Mouse (Mus musculus): ENCODE measurements around the gene Dhrs3. TPM values are rescaled to one million over a fixed set of nuclear protein-coding genes. Genes with fewer than 3 reads are reported as not detected.

The Dhrs3 gene
- polyA plus RNA-seq, 1 experiment, result 227 TPM

GRCm38 (mm10) chr4:144930366-144930765 is 37.7 kb downstream of the Dhrs3 start:
- DNase-seq, result no peak
- peaks cover 26% of the 10 kb centered on the region for H3K36me3 ChIP-seq (ENCODE audit: control insufficient read depth, insufficient read depth, low read length)
- TF ChIP-seq CTCF (IDR thresholded peaks at IDR 0.05; ENCODE audit: borderline replicate concordance, control insufficient read depth, extremely low read depth, insufficient read depth, low read length, poor library complexity) (no peak), POLR2A (IDR thresholded peaks at IDR 0.05; ENCODE audit: control insufficient read depth, extremely low read depth, insufficient read depth, low read length, poor library complexity) (no peak)
- H3K27ac ChIP-seq (ENCODE audit: control insufficient read depth, insufficient read depth, low read length), result no peak overlapping the region
- H3K4me1 ChIP-seq (replicated peaks; ENCODE audit: control insufficient read depth, insufficient read depth, low read length), result no peaks in the 10 kb centered on the region; the same call in 1 of the 2 replicates
- 49% methylated on average over 10 of the region's 10 CpGs for WGBS
- H3K27me3 ChIP-seq (ENCODE audit: control insufficient read depth, insufficient read depth, low read length), result no peaks in the 10 kb centered on the region
- H3K4me3 ChIP-seq (ENCODE audit: control insufficient read depth, insufficient read depth, low read length), result no peak overlapping the region

DNA sequence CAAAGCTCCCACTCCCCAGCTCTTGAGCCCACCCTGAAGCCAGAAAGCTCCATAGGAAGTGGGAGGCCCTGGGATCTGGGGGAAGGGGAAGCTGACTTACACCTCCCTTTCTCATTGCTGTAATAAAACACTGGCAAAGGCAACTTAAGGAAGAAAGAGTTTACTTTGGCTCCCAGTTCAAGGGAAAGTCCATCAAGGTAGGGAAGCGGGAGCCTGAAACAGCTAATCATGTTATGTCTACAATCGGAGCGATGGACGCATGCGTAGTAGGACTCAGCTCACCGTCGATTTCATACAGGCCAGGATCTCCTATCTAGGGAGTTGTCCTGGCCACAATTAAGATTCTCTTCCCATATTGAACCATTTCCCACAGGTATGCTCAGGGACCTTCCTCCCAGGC is 38.5 kb downstream of the Dhrs3 start:
- Histone ChIP-seq H3K27me3 (ENCODE audit: control insufficient read depth, insufficient read depth, low read length) (no peaks in the 10 kb centered on the region), H3K27ac (ENCODE audit: control insufficient read depth, insufficient read depth, low read length) (no peak overlapping the region), H3K36me3 (ENCODE audit: control insufficient read depth, insufficient read depth, low read length) (peaks cover 21% of the 10 kb centered on the region), H3K4me3 (ENCODE audit: control insufficient read depth, insufficient read depth, low read length) (no peak overlapping the region), H3K4me1 (replicated peaks; ENCODE audit: control insufficient read depth, insufficient read depth, low read length) (no peaks in the 10 kb centered on the region; the same call in 1 of the 2 replicates)
- 95% methylated on average over 7 of the region's 7 CpGs for WGBS
- DNase-seq, result no peak
- TF ChIP-seq POLR2A (IDR thresholded peaks at IDR 0.05; ENCODE audit: control insufficient read depth, extremely low read depth, insufficient read depth, low read length, poor library complexity) (no peak), CTCF (IDR thresholded peaks at IDR 0.05; ENCODE audit: borderline replicate concordance, control insufficient read depth, extremely low read depth, insufficient read depth, low read length, poor library complexity) (no peak)

DNA sequence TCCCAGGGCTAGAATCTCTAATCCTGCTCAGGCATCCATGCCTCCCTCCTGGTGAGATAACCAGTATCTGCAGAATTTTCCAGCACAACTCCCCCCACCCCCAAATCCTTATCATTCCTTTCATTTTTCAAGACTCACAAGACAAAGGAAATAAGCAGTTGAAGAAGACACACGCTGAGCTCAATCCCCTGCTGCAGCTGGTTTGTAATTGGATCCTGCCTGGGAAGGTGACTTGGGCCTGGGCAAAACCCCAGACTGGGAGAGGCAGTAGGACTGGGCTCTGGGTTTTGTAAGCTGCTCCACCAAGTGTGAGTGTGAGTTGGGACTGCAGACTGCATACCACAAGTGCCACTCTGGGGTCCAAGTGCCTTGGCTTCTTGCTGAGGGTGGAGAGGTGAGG is 41.9 kb downstream of the Dhrs3 start:
- H3K27ac ChIP-seq (ENCODE audit: control insufficient read depth, insufficient read depth, low read length), result no peak overlapping the region
- no peaks in the 10 kb centered on the region; the same call in 1 of the 2 replicates for H3K4me1 ChIP-seq (replicated peaks; ENCODE audit: control insufficient read depth, insufficient read depth, low read length)
- H3K4me3 ChIP-seq (ENCODE audit: control insufficient read depth, insufficient read depth, low read length), result no peak overlapping the region
- no peaks in the 10 kb centered on the region for H3K27me3 ChIP-seq (ENCODE audit: control insufficient read depth, insufficient read depth, low read length)
- no peak for DNase-seq
- 94% methylated on average over 1 of the region's 1 CpGs for WGBS
- TF ChIP-seq CTCF (IDR thresholded peaks at IDR 0.05; ENCODE audit: borderline replicate concordance, control insufficient read depth, extremely low read depth, insufficient read depth, low read length, poor library complexity), result no peak
- TF ChIP-seq POLR2A (IDR thresholded peaks at IDR 0.05; ENCODE audit: control insufficient read depth, extremely low read depth, insufficient read depth, low read length, poor library complexity), result no peak
- H3K36me3 ChIP-seq (ENCODE audit: control insufficient read depth, insufficient read depth, low read length), result no peaks in the 10 kb centered on the region

DNA sequence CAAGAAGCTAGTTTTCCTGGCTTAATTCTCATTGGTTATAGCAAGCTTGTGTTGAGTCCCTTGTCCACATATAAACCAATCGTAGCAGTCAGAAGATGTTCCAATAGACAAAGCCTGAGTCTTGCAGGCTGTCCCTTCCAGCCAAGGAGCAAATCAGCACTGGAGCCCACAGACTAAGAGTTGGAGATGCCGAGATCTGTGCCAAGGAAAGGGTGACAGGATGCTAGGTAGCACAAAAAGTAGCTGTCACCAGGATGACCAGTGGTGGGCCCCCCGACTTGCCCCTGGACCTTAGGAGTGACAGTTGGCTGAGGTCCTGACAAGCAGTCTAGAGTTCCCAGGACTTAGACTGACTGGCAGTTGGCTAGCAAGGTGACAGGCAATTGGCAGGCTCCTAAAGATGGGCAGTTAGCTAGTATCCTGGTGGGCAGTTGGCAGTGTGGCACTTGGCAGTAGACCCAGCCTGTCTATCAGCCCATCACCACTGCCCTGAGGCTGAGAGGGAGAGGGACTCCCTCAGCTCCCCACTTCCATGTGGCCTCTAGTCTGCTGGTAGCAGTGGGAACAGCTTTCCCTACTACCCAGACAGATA is 44.0 kb downstream of the Dhrs3 start:
- no peak for DNase-seq
- no peak overlapping the region for H3K27ac ChIP-seq (ENCODE audit: control insufficient read depth, insufficient read depth, low read length)
- no peaks in the 10 kb centered on the region for H3K4me1 ChIP-seq (replicated peaks; ENCODE audit: control insufficient read depth, insufficient read depth, low read length)
- H3K4me3 ChIP-seq (ENCODE audit: control insufficient read depth, insufficient read depth, low read length), result no peak overlapping the region
- TF ChIP-seq POLR2A (IDR thresholded peaks at IDR 0.05; ENCODE audit: control insufficient read depth, extremely low read depth, insufficient read depth, low read length, poor library complexity) (no peak), CTCF (IDR thresholded peaks at IDR 0.05; ENCODE audit: borderline replicate concordance, control insufficient read depth, extremely low read depth, insufficient read depth, low read length, poor library complexity) (no peak)
- H3K27me3 ChIP-seq (ENCODE audit: control insufficient read depth, insufficient read depth, low read length), result no peaks in the 10 kb centered on the region
- WGBS, result 97% methylated on average over 3 of the region's 3 CpGs
- no peaks in the 10 kb centered on the region for H3K36me3 ChIP-seq (ENCODE audit: control insufficient read depth, insufficient read depth, low read length)

DNA sequence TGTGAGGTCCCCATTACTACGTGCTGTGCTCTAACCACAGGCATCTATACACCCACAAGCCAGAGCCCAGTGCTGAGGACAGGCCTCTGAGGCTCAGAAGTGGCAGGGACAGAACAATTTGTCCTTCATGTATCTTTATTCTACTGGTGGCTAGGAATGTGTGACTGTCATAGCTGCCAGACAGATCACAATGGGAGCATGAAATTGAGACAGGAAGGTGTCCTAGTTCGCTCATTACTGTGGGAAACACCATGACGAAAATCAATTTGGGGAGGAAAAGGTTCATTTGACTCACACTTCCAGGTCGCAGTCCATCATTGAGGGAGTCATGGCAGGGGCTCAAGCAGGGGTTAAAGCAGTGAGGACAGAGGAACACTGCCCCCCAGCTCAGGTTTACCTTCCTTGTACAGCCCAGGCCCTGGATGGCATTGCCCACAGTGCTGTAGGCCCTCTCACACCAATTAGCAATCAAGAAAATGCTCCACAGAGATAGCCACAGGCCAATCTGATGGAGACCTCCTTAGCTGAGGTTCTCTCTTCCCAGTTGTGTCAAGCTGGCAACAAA is 47.3 kb downstream of the Dhrs3 start:
- no peaks in the 10 kb centered on the region for H3K27me3 ChIP-seq (ENCODE audit: control insufficient read depth, insufficient read depth, low read length)
- no peaks in the 10 kb centered on the region for H3K4me1 ChIP-seq (replicated peaks; ENCODE audit: control insufficient read depth, insufficient read depth, low read length)
- TF ChIP-seq POLR2A (IDR thresholded peaks at IDR 0.05; ENCODE audit: control insufficient read depth, extremely low read depth, insufficient read depth, low read length, poor library complexity), result no peak
- no peak for TF ChIP-seq CTCF (IDR thresholded peaks at IDR 0.05; ENCODE audit: borderline replicate concordance, control insufficient read depth, extremely low read depth, insufficient read depth, low read length, poor library complexity)
- no peak overlapping the region for H3K4me3 ChIP-seq (ENCODE audit: control insufficient read depth, insufficient read depth, low read length)
- no peaks in the 10 kb centered on the region for H3K36me3 ChIP-seq (ENCODE audit: control insufficient read depth, insufficient read depth, low read length)
- H3K27ac ChIP-seq (ENCODE audit: control insufficient read depth, insufficient read depth, low read length), result no peak overlapping the region
- 97% methylated on average over 4 of the region's 4 CpGs for WGBS
- DNase-seq, result no peak

DNA sequence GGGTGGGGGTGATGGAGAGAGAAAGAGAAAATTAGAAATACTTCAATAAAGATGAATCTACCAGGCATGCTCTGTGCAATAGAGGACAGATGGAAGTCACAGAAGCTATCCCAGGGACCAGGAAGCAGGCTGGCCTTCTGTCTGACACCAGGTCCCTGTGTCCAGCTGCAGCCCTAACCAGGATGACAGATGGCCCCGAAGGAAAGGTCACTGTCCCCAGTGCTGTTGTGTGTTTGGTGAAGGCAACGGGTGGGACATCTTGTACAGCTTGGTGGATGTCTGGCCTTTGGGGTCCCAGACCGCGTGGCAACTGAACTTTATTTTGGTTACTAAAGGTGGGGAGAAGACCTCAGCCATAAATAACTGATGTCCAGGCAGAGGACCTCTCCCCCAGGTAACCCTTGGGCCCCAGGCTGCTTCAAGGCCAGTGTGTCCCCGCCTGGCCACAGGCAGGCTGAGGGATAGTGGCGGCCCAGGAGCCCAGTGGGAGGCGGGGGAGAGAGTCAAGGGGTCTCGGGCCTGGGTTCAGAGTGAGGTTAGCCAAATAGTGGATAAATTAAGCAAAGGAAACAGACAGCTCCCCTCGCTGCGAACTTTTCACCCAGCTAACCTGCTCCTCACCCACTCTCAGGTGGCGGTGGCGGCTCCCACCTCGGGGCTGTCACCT is 48.3 kb downstream of the Dhrs3 start:
- no peak overlapping the region for H3K4me3 ChIP-seq (ENCODE audit: control insufficient read depth, insufficient read depth, low read length)

More for the DNA sequence above, 48.3 kb downstream of the Dhrs3 start:
- H3K27me3 ChIP-seq (ENCODE audit: control insufficient read depth, insufficient read depth, low read length), result no peaks in the 10 kb centered on the region
- no peak overlapping the region for H3K27ac ChIP-seq (ENCODE audit: control insufficient read depth, insufficient read depth, low read length)
- TF ChIP-seq CTCF (IDR thresholded peaks at IDR 0.05; ENCODE audit: borderline replicate concordance, control insufficient read depth, extremely low read depth, insufficient read depth, low read length, poor library complexity) (no peak), POLR2A (IDR thresholded peaks at IDR 0.05; ENCODE audit: control insufficient read depth, extremely low read depth, insufficient read depth, low read length, poor library complexity) (no peak)
- no peaks in the 10 kb centered on the region for H3K36me3 ChIP-seq (ENCODE audit: control insufficient read depth, insufficient read depth, low read length)
- no peak for DNase-seq
- no peaks in the 10 kb centered on the region for H3K4me1 ChIP-seq (replicated peaks; ENCODE audit: control insufficient read depth, insufficient read depth, low read length)
- 93% methylated on average over 13 of the region's 13 CpGs for WGBS

Data from thymus, adult 2 months (tissue).